Mouse (Mus musculus): ENCODE results near the gene Gm2035.
"Not testable (repeated sequence)": the region's sequence is repeated elsewhere in the genome, so short reads cannot be mapped to it uniquely, and the experiment has no call there.

The Gm2035 gene

GRCm38 (mm10) chr12:87919721-87920120, at the start of gene Gm2035:
Gene Gm2035 (minus strand): TSS chr12:87919857.
- not testable (repeated sequence) for DNase-seq (ENCODE audit: low spot score)

- DNase-seq (ENCODE audit: low spot score) = not testable (repeated sequence)
Observed at GRCm38 (mm10) chr12:87953780-87954179, 34.1 kb upstream of the Gm2035 start, which contains the start of gene Gm2042. Gene Gm2042 (plus strand): TSS chr12:87954080.

- not testable (repeated sequence) for DNase-seq (ENCODE audit: low spot score)
Observed at GRCm38 (mm10) chr12:87895070-87895469, 24.6 kb downstream of the Gm2035 start, which contains the start of gene Gm2022. Gene Gm2022 (plus strand): TSS chr12:87895370.

- DNase-seq (ENCODE audit: low spot score) = not testable (repeated sequence)
Observed at GRCm38 (mm10) chr12:87873772-87874171, 45.9 kb downstream of the Gm2035 start, which contains the start of gene Gm2016. Gene Gm2016 (plus strand): TSS chr12:87874072.

Measured in urinary bladder, postnatal 25 days (tissue).